Mouse (Mus musculus) C2C12 (cell line): ENCODE data around the gene Ap1s1. TPM values are rescaled to one million over a fixed set of nuclear protein-coding genes. Genes with fewer than 3 reads are reported as not detected.

Experiments
- H3K27me3 ChIP-seq: one replicate; pipeline ENCODE4 v1.6.1; 2011; ENCODE audit not compliant: control insufficient read depth, insufficient read depth, insufficient read length
- H3K36me3 ChIP-seq: one replicate; pipeline ENCODE4 v1.6.1; 2011; ENCODE audit not compliant: control insufficient read depth, insufficient read depth
- H3K4me3 ChIP-seq: one replicate; pipeline ENCODE4 v1.5.1; 2011; ENCODE audit warnings: mild to moderate bottlenecking, control low read depth; ENCODE audit not compliant: poor library complexity, insufficient read depth, severe bottlenecking
- H3K79me2 ChIP-seq: one replicate; pipeline ENCODE4 v1.6.1; 2011; ENCODE audit not compliant: control insufficient read depth, insufficient read depth
- H3K79me3 ChIP-seq: one replicate; pipeline ENCODE4 v1.6.1; 2011; ENCODE audit warnings: low read depth, control low read depth
- H3ac ChIP-seq: one replicate; pipeline ENCODE3; 2011; ENCODE audit warnings: low read depth; ENCODE audit not compliant: control insufficient read depth, insufficient read length
- CEBPB ChIP-seq: IDR thresholded peaks from one replicate; pipeline ENCODE4 v1.6.1; 2011; ENCODE audit warnings: low read depth, mild to moderate bottlenecking, control low read depth, moderate library complexity
- CTCF ChIP-seq: IDR thresholded peaks from one replicate; pipeline ENCODE4 v1.5.1; 2011; ENCODE audit not compliant: control insufficient read depth, insufficient read depth, insufficient read length
- FOSL1 ChIP-seq: IDR thresholded peaks from one replicate; pipeline ENCODE4 v1.8.0; 2011; ENCODE audit warnings: mild to moderate bottlenecking, low read length; ENCODE audit not compliant: poor library complexity, insufficient read depth, severe bottlenecking
- MAX ChIP-seq: IDR thresholded peaks from one replicate; pipeline ENCODE4 v1.6.1; 2011; ENCODE audit warnings: mild to moderate bottlenecking, control low read depth
- MYOD1 ChIP-seq: IDR thresholded peaks from one replicate; pipeline ENCODE4 v1.6.1; 2011; ENCODE audit warnings: low read depth; ENCODE audit not compliant: control insufficient read depth, insufficient read length
- MYOG ChIP-seq: IDR thresholded peaks from one replicate; pipeline ENCODE4 v1.6.1; 2011; ENCODE audit not compliant: control insufficient read depth, insufficient read length; ENCODE audit errors: extremely low read depth
- USF1 ChIP-seq: IDR thresholded peaks from one replicate; pipeline ENCODE4 v1.6.1; 2011; ENCODE audit warnings: low read depth, mild to moderate bottlenecking, control low read depth, moderate library complexity
- polyA plus RNA-seq: library from polyadenylated mRNA; unstranded; fragments of >200 nt; fragmentation: generic; extraction: Trizol; gene quantifications from one replicate; pipeline ENCODE4 v1.2.1, GENCODE M21; 2012; ENCODE audit warnings: missing spikeins

Ap1s1 gene
- polyA plus RNA-seq, 1 experiment = 360 TPM

- H3K27me3 ChIP-seq = no peaks in the 10 kb centered on the region
- H3K79me2 ChIP-seq = no peaks in the 10 kb centered on the region
- peaks cover 17% of the 10 kb centered on the region for H3K36me3 ChIP-seq
- peak overlapping the region; percentile 23 for H3K4me3 ChIP-seq
- peak overlapping the region; percentile 13 for H3ac ChIP-seq
- TF ChIP-seq MYOD1 (no peak), CTCF (no peak), FOSL1 (no peak), MYOG (no peak), CEBPB (no peak), USF1 (no peak), MAX (no peak)
- no peaks in the 10 kb centered on the region for H3K79me3 ChIP-seq
These were observed 13.9 kb downstream of the Ap1s1 start for GRCm38 (mm10) chr5:137032033-137032421.

- no peaks in the 10 kb centered on the region for H3K79me3 ChIP-seq
- peak overlapping the region; percentile 23 for H3K4me3 ChIP-seq
- H3K79me2 ChIP-seq = no peaks in the 10 kb centered on the region
- no peaks in the 10 kb centered on the region for H3K27me3 ChIP-seq
- H3ac ChIP-seq = peak overlapping the region; percentile 18
- TF ChIP-seq MYOD1 = no peak
- peak; percentile 44 for TF ChIP-seq MAX
- peaks cover 11% of the 10 kb centered on the region for H3K36me3 ChIP-seq
These were observed 14.6 kb downstream of the Ap1s1 start for GRCm38 (mm10) chr5:137031076-137032032.

- no peak overlapping the region for H3ac ChIP-seq
- H3K36me3 ChIP-seq = peaks cover 4% of the 10 kb centered on the region
- no peaks in the 10 kb centered on the region for H3K79me2 ChIP-seq
- no peak for TF ChIP-seq MAX
- TF ChIP-seq MYOD1 = no peak
- TF ChIP-seq CEBPB = no peak
- TF ChIP-seq CTCF = no peak
- TF ChIP-seq FOSL1 = no peak
- no peak for TF ChIP-seq USF1
- no peak for TF ChIP-seq MYOG
- H3K4me3 ChIP-seq = no peak overlapping the region
- no peaks in the 10 kb centered on the region for H3K27me3 ChIP-seq
- H3K79me3 ChIP-seq = no peaks in the 10 kb centered on the region
These were observed 15.5 kb downstream of the Ap1s1 start for GRCm38 (mm10) chr5:137030416-137030810.

DNA sequence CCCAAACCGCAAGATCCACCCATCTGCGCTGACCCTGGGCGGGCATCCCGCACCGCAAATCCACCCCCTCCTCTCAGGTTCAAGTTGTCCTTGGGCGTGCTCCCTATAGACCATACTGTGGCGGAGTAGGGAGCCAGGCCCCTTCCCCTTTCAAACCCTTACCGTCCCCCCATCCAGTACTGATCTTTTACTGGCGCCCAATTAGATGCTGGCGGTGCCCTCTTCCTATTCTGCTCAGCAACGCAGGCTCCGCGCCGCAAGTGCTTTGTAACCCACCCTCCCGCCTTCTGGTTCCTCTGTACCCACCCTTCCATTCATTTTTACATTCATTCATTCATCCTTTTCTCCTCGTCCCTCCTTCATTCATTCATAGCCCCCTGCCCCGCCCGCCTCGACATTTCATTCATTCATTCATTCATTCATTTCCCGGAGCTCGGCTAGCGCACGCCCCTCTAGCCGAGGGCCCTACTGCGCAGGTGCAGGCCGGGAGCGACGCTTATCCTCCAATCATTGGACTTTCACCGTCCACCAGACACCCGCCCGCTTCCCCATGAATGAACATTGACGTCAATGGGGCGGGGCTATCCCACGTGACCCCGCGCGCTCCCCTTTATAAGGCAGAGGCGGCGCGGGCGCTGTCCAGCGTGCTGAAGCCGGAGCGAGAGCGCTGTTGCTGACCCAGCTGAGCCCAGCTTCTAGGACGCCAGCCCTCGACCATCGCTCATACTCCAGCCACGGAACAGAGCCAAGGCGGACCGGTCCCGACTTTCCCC lies 16.1 kb downstream of the Ap1s1 start:
- Histone ChIP-seq H3ac (no peak overlapping the region), H3K4me3 (peak overlapping the region; percentile 21), H3K27me3 (no peaks in the 10 kb centered on the region), H3K79me2 (no peaks in the 10 kb centered on the region), H3K79me3 (no peaks in the 10 kb centered on the region), H3K36me3 (peaks cover 2% of the 10 kb centered on the region)
- TF ChIP-seq USF1 = peak; percentile 92
- no peak for TF ChIP-seq MYOD1
- TF ChIP-seq MAX = peak; percentile 69

GRCm38 (mm10) chr5:137029273-137029585 lies 16.7 kb downstream of the Ap1s1 start:
- TF ChIP-seq MAX (no peak), CTCF (no peak), CEBPB (no peak), MYOG (no peak), MYOD1 (no peak), USF1 (no peak), FOSL1 (no peak)
- no peaks in the 10 kb centered on the region for H3K79me2 ChIP-seq
- no peak overlapping the region for H3ac ChIP-seq
- no peaks in the 10 kb centered on the region for H3K36me3 ChIP-seq
- no peaks in the 10 kb centered on the region for H3K79me3 ChIP-seq
- no peaks in the 10 kb centered on the region for H3K27me3 ChIP-seq
- H3K4me3 ChIP-seq = no peak overlapping the region
